ENCODE assay signal across 24 mouse cellular contexts in the genomic region with DNA sequence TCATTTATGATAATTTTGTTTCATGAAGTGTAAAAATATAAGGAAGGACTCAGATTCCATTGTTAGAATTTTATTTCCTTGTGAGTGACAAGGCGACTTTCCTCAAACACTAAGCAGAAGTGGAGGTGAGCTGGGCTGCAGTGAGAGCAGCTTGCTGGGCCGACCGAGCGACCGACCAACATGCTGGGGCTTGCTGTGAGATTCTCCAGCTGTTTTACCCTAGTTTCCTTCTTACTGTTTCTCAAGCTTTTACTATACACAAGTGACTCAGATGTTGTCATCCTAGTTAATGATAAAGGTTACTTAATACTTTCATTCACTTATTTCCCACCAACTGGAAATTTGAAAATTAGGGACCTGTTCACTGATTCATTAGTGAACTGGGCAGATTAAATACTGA.
"Had no signal": no experiment of that assay in that cellular context is flagged by ENCODE, and none has a peak within 500 bp of the region (broad histone marks: within the 10 kb centered on the region; RNA-seq: fewer than 3 reads in every experiment).

No protein-coding gene starts in this region.

- H3K9ac ChIP-seq: heart, embryonic 12.5 days; hindbrain, embryonic 12.5 days; hindbrain, embryonic 14.5 days; intestine, embryonic 15.5 days; limb, embryonic 12.5 days had no signal

- H3K9me3 ChIP-seq: heart, embryonic 10.5 days; heart, embryonic 12.5 days; hindbrain, embryonic 10.5 days; hindbrain, embryonic 12.5 days; intestine, embryonic 15.5 days; limb, embryonic 10.5 days; limb, embryonic 12.5 days had no signal

- H3K4me1 ChIP-seq: heart, embryonic 10.5 days; hindbrain, embryonic 10.5 days; hindbrain, embryonic 12.5 days; intestine, embryonic 15.5 days; limb, embryonic 10.5 days; limb, embryonic 12.5 days had no signal

- H3K4me2 ChIP-seq: heart, embryonic 12.5 days; hindbrain, embryonic 12.5 days; hindbrain, embryonic 14.5 days; intestine, embryonic 15.5 days; limb, embryonic 12.5 days had no signal

- H3K27ac ChIP-seq: gastrocnemius, adult 2 months; heart, embryonic 10.5 days; hindbrain, embryonic 10.5 days; hindbrain, embryonic 12.5 days; hindbrain, embryonic 14.5 days; intestine, embryonic 15.5 days; layer of hippocampus, adult 2 months; left cerebral cortex, adult 2 months; limb, embryonic 10.5 days; limb, embryonic 12.5 days had no signal

- H3K27me3 ChIP-seq: heart, embryonic 12.5 days; hindbrain, embryonic 12.5 days; intestine, embryonic 15.5 days; limb, embryonic 12.5 days had no signal

- H3K36me3 ChIP-seq: intestine, embryonic 15.5 days had no signal

- H3K4me3 ChIP-seq: gastrocnemius, adult 2 months; heart, embryonic 10.5 days; heart, embryonic 12.5 days; hindbrain, embryonic 10.5 days; hindbrain, embryonic 12.5 days; intestine, embryonic 15.5 days; layer of hippocampus, adult 2 months; left cerebral cortex, adult 2 months; limb, embryonic 10.5 days; limb, embryonic 12.5 days had no signal

- DNase-seq: gastrocnemius, adult 2 months; gastrocnemius, postnatal 10 days; gastrocnemius, postnatal 25 days; heart, adult 18-20 months; heart, postnatal 10 days; heart, postnatal 4 days; kidney, adult 18-20 months; kidney, adult 8-10 months; kidney, postnatal 10 days; kidney, postnatal 25 days; kidney, postnatal 4 days had no signal

- ATAC-seq: hindbrain, embryonic 16.5 days; inflammation-experienced regulatory T-cells, adult 6 months; intestine, embryonic 15.5 days; intestine, postnatal 0 days had no signal
